Mouse (Mus musculus) naive thymus-derived CD4-positive, alpha-beta T cell, adult 2 months (primary cell): ENCODE measurements around the gene Gm36210.

Experiments
- DNase-seq: peaks from one replicate; pipeline ENCODE4 v3.0.0-alpha.2; 2011; ENCODE audit warnings: low read depth

The Gm36210 gene

DNA sequence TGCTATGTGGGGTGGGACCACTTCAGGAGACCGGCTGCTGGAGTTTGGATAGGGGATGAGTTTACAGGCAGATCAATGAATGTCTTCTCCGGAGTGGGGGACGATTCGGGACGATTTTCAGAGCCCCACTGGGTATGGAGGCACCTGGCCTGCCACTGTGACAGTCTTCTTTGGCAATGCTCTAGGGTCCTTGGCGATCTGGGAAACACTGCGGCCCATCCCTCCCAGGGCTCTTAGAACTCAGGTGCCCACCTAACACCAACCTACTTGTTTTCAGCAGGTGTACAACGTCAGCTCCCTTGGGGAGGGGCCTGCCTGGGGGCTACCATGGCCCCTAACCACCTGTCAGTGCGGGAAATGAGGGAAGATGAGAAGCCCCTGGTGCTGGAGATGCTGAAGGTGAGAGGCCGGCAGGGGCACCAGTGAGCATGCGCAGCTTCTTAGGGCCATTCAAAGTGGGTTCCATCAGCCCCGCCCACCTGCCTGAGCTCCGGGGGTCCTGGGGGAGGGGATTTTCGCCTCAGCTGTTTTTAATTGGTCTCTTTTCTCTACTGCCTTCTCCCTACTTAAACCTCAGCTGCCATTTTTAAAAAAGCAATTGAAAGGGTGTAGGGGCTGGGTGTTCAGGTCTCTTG lies 16.7 kb upstream of the Gm36210 start:
- peak; percentile 37 for DNase-seq

- peak; percentile 61 for DNase-seq
These were observed 16.2 kb upstream of the Gm36210 start for GRCm38 (mm10) chr7:4922508-4922907.

DNA sequence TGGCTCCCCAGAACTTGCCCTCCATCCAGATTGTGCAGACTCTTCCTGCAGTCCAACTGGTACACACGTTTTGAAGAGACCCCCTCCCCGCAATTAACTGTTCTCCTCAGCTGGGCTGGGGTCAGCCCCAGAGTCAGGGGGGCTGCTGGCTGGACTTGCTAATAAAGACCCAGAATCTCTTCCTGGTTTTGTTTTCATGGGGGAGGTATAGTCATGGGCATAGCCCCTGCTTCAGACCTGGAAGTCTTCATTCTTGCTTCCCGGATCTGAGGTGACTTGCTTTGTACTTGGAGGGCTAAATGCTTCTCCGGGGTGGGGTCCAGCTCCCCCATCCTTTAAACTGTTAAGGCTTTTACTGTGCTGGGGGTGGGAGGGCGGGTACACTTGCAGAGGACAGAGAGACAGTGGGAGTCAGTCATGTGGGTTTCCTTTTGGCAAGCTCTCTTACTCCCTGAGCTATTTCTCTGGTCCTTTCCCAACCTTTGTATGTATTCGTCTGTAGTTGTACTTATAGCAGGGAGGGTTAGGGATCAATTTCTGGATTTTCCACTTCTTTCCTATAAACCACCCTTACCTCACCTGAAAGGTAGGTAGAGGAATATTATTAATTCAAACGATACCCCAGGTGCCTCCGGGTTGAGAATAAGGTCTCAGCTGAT lies 15.6 kb upstream of the Gm36210 start, which contains the start of gene Nat14:
Nat14 (plus strand) TSS at position 205 of the 659 bp plus-strand sequence.
- no peak for DNase-seq

GRCm38 (mm10) chr7:4920976-4921823 lies 14.9 kb upstream of the Gm36210 start:
- DNase-seq: peak; percentile 5

- DNase-seq: no peak
These were observed 14.2 kb upstream of the Gm36210 start for GRCm38 (mm10) chr7:4920496-4920895.

DNA sequence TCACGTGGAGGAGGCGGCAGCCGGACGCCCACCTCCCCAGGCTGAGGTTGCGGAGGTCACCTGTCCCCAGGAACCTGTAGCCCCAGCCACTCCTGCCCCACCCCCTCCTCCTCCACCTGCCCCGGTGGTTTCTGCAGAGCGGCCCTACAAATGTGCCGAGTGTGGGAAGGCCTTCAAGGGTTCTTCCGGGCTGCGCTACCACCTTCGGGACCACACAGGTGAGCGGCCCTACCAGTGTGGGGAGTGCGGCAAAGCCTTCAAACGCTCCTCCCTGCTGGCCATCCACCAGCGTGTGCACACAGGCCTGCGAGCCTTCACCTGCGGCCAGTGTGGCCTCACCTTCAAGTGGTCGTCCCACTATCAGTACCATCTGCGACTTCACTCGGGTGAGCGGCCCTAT lies 13.7 kb upstream of the Gm36210 start:
- DNase-seq: no peak

DNA sequence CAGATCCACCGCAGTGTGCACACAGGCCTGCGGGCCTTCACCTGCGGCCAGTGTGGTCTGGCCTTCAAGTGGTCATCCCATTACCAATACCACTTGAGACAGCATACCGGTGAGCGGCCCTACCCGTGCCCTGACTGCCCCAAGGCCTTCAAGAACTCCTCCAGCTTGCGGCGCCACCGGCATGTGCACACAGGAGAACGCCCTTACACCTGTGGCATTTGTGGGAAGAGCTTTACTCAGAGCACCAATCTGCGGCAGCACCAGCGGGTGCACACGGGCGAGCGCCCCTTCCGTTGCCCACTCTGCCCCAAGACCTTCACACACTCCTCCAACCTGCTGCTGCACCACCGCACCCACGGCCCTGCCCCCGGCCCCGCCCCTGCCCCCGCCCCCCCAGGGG lies 12.8 kb upstream of the Gm36210 start:
- no peak for DNase-seq

GRCm38 (mm10) chr7:4918681-4919080 lies 12.4 kb upstream of the Gm36210 start:
- no peak for DNase-seq

DNA sequence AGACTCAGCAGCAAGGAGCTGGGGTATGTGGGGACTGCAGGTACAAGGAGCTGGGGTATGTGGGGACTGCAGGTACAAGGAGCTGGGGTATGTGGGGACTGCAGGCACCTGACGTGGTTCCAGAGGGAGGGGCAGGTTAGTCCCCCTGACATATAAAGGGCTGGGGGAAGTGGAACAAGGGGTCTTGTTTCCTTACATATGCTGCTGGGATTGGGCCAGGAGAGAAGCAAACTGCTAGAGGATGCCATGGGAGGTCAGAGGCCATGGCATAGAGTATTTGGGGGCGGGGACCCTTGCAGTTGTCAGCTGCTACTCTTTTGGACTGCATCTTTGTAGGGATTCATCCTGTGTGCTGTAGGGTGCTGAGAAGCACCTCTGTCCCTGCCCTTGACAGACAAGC lies 11.2 kb upstream of the Gm36210 start:
- DNase-seq: no peak

GRCm38 (mm10) chr7:4915669-4916416 lies 9.5 kb upstream of the Gm36210 start:
- peak; percentile 19 for DNase-seq

DNA sequence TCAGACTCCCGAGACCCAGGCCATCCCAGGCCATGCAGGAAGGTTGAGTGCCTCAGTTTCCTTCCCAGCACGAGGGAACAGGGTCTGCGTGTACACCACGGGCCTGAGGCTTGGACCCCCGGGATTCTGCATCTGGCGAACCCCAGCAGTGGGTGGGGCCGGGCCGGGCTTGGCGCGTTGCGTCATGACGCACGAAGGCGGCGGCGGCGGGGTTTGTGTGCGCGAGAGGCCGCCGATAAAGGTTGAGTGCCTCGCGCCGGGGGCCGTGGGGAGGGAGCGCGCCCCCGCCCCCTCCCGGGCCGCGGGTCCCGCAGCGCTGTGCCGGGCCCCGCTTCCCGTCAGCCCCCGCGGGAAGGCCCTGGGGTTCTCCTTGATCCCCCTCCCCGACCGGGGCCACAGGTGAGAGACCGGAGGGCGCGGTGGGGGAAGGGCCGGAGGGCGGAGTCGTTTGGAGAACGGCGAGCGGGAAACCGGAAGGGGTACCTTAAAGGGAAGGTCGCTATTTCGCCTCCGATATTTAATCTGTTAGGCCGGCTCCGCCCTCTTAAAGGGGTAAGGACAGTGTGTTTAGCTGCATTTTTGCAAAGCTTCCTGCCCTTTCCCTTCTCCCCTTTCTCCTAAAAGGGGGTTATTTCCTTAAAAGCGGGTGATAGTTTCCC lies 8.8 kb upstream of the Gm36210 start, which contains the start of gene Zfp628:
Zfp628 (plus strand) TSS at position 211 of the 659 bp plus-strand sequence.
- DNase-seq: peak; percentile 98

GRCm38 (mm10) chr7:4912248-4912647 lies 5.9 kb upstream of the Gm36210 start:
- no peak for DNase-seq

DNA sequence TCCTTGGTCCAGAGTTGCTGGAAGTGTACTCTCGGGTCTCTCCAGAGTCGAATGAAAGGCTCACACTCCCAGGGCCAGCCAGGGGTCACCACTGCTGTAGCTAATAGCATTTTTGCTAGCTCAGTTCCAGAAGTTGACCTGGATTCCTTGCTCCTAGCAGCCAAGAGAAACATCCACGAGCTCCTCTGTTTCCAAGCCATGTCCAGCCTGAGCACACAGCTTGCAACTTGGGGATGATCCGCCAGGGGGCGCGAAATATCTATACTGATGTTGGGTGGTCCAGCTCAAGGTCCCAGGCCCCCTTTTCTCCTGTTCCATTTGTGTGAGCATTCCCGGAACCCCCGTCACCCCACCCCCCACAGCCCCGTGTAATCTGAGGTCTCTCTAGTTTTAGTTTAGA lies 5.2 kb upstream of the Gm36210 start:
- DNase-seq: peak; percentile 48

DNA sequence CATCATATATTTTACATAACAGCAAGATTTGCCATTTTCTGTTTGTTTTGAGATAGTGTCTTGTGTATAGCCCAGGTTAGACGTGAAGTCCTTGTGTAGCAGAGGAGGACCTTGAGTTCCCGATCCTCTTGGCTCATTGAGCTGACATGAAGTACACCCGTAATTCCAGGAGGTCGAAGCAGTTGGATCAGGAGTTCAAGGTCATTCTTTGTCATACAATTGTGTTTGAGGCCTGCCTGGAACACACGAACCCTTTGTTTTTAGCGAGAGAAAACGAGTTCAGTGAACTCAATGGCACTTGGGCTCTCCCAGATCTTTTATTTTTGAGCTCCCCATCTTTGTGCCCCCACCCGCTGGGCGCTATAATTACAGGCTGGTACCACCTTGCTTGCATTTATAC lies 3.9 kb downstream of the Gm36210 start:
- DNase-seq: no peak

DNA sequence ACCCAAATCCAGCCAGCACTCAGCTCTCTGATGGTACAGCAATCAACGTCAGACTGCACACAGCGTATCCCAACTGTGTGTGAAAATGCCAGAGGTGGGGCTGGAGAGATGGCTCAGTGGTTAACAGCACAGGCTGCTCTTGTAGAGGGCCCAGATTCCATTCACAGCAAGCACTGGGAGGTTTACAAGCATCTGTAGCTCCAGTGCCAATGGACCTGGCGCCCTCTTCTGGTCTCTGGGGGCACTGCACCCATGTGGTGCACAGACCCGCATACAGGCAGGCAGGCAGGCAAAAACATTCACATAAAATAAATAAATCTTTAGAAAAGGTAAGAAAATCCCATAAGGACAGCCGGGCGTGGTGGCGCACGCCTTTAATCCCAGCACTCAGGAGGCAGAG lies 5.1 kb downstream of the Gm36210 start:
- DNase-seq: peak; percentile 62

DNA sequence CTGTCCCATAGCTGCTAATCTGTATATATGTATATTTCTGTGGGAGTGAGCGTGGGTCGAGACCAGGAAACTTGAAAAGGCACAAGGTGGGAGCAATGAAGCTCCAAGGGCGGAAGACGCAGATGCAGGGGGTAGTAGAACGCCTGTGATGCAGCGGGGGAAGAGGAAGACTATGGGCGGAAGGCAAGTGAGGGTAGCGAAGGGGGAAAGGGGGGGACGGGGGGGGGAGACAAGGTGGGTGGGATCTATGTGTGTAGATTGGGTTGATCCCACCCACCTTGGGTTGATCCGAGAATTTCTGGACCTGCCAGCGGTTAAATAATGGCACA lies 5.8 kb downstream of the Gm36210 start:
- DNase-seq: no peak

DNA sequence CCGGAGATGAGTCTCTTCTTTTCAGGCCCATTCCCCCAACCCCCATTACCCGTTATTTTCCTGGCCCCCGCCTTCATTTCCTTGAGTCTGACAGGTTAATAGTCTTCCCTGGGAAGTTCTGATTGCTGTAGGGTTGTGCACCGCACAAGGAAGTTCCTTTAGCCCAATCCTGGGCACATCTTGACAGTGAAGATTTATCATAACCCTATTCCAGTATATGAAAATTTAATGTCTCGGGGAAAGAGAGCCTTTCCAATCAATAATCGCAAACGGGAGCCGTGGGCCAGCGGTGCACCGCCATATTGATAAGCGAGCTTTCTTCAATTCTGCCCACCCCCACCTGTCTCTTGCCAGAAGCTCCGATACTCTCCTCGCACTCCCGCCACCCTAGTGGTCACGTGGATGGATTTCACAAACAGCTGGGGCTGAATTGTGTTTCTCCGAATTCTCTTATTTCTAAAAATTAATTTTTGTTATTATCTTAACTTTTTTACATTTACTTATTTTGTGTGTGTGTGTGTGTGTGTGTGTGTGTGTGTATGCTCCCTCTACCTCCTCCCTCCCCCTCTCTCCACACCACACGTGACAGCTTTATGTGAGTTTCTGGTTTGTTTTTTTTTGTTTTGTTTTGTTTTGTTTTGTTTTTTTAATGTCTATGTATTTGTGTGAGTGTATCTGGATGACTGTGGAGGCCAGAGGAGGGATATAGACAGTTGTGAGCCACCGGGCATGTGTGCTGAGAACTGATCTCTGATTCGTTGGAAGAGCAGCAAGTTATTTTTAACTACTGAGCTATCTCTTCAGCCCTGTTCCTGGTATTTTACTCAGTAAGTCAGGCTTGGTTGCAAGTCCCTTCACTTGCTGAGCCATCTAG lies 6.4 kb downstream of the Gm36210 start:
- DNase-seq: peak; percentile 47

GRCm38 (mm10) chr7:4898851-4899648 lies 7.3 kb downstream of the Gm36210 start:
- no peak for DNase-seq

GRCm38 (mm10) chr7:4895186-4895585 lies 11.1 kb downstream of the Gm36210 start:
- no peak for DNase-seq

DNA sequence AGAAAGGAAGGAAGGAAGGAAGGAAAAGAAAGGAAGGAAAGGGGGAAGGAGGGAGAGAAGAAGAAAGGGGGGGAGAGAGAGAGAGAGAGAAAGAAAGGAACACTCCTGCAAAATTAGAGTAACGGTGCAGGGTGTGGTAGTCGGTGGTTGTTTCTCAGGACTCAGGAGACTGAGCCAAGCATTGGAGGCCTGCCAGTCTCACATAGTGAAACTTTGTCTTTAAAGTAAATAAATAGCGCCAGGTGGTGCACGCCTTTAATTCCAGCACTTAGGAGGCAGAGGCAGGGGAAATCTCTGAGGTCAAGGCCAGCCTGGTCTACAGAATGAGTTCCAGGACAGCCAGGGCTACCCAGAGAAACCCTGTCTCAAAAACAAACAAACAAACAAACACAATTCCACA lies 19.6 kb downstream of the Gm36210 start:
- DNase-seq: no peak
